Mouse (Mus musculus) brain, embryonic 14.5 days (tissue): ENCODE measurements around the gene Gm20604.

Source experiments
- CTCF ChIP-seq: fragments of 200-500 bp; IDR thresholded peaks from 2 replicates; pipeline ENCODE4 v1.5.1; 2012; ENCODE audit warnings: inconsistent platforms, mild to moderate bottlenecking, moderate library complexity, borderline replicate concordance; ENCODE audit not compliant: insufficient read depth, insufficient read length; ENCODE audit errors: extremely low read depth
- POLR2A ChIP-seq: fragments of 200-500 bp; IDR thresholded peaks from 2 replicates; pipeline ENCODE4 v1.6.1; 2012; ENCODE audit warnings: mild to moderate bottlenecking, inconsistent platforms, borderline replicate concordance; ENCODE audit not compliant: poor library complexity, insufficient read depth, insufficient read length, severe bottlenecking; ENCODE audit errors: extremely low read depth

DNA sequence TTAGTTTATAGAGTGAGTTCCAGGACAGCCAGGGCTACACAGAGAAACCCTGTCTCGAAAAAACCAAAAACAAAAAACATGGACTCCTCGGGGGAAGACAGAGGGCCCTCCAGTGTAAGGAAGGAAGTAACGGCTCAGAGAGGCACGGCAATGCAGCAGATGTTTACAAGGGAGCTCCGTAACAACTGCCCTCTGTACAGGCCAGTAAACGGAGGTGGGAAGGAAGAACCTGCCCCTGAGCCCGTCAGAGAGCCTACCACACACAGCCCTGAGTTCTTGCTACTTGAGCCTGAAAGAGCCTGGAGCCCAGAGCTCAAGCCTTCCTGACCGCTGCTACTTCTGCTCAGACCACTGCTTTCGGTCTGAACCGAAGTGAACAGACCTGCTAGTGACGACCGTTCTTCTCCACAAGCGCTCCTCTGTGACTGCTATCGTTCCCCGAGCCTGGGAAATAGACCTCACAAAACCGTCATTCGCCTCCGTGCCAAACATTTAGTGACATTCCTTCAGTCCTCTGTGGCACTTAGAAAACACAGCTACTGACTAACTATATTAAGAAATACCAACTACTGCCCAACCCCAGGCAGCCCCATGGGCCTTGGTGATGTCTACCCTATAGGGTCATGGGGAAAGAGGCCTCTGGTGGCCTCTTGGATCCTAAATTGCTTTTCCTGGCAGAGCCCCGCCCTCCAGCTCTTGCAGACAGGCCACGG is 45.2 kb downstream of the Gm20604 start:
- TF ChIP-seq POLR2A (no peak), CTCF (no peak)
